ENCODE assay signal across 34 mouse cellular contexts in the genomic region with DNA sequence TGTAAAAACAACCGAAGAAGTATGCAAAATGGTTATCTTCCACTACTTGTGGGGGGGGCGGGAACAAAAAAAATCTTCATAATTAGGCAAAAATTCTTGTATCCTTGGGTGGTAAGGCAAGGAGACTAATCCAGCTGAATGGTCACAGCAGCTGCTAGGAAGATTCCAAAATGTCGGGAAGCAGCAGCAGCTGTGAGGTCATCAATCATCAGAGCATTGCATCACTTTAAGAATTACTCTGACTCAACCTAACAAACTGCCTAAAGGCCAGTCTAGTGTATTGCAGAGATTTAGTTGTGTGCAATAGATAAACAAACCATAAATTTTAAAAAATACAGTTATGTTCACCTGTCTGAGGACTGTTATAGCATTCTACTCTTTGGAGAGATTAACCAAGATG. TPM values are rescaled to one million over a fixed set of nuclear protein-coding genes. Genes with fewer than 3 reads are reported as not detected.
DNase-seq lines count a peak whose midpoint lies in the region; ATAC-seq and TF ChIP-seq lines count a peak whose summit lies in the region.
"Had no signal": no experiment of that assay in that cellular context is flagged by ENCODE, and none has a peak within 500 bp of the region (broad histone marks: within the 10 kb centered on the region; RNA-seq: fewer than 3 reads in every experiment).

No protein-coding gene starts in this region.

- in situ Hi-C loops in Patski (cut with MboI; ENCODE audit: low pct_unique_long_range_greater_than_20kb), result no loop called here

- CTCF ChIA-PET in Patski (lab: Charles Lee), result interaction anchor here (0.8 to 1.2 kb wide), 3 partner anchors 9 to 233 kb away, joined by 3 read pairs; no protein-coding TSS in a partner anchor

- no peaks in the 10 kb centered on the region for H3K27me3 ChIP-seq in embryonic facial prominence, embryonic 14.5 days (replicated peaks; ENCODE audit: control insufficient read depth, insufficient read depth, low read length)
- no peaks in the 10 kb centered on the region for H3K27me3 ChIP-seq in embryonic facial prominence, embryonic 10.5 days (replicated peaks; ENCODE audit: low read depth, poor library complexity, severe bottlenecking)
- H3K27me3 ChIP-seq in Patski, result no peaks in the 10 kb centered on the region
- H3K27me3 ChIP-seq: forebrain, embryonic 15.5 days; hindbrain, embryonic 12.5 days; intestine, embryonic 15.5 days; liver, embryonic 15.5 days; neural tube, embryonic 12.5 days had no signal

- peak; percentile 12 for DNase-seq in embryonic facial prominence, embryonic 14.5 days (ENCODE audit: low spot score)
- no peak for DNase-seq in embryonic facial prominence, embryonic 10.5 days (ENCODE audit: low spot score)
- peak; percentile 10 for DNase-seq in lung, postnatal 10 days
- no peak for DNase-seq in lung, adult 2 months
- peak; percentile 37 for DNase-seq in Patski (ENCODE audit: low read depth, low spot score)
- DNase-seq in gastrocnemius, postnatal 4 days (ENCODE audit: low spot score in 2 of 2), result no peak
- DNase-seq in frontal cortex, postnatal 14 days (ENCODE audit: low spot score in 2 of 2), result no peak
- DNase-seq: adrenal gland, postnatal 10 days; cerebellum, adult 18-20 months; gastrocnemius, postnatal 10 days; heart, postnatal 36 days; kidney, adult 2 months; layer of hippocampus, adult 9-11 months; lung, postnatal 14 days; right cerebral cortex, adult 18-20 months; thymus, adult 2 months; thymus, postnatal 36 days had no signal

- H3K27ac ChIP-seq in embryonic facial prominence, embryonic 14.5 days (replicated peaks; ENCODE audit: low read depth, low read length), result no peak overlapping the region
- no peak overlapping the region for H3K27ac ChIP-seq in embryonic facial prominence, embryonic 10.5 days (replicated peaks)
- H3K27ac ChIP-seq: forebrain, embryonic 10.5 days; forebrain, embryonic 15.5 days; hindbrain, embryonic 12.5 days; hindbrain, postnatal 0 days; intestine, embryonic 15.5 days; liver, embryonic 15.5 days; neural tube, embryonic 12.5 days had no signal

- H3K36me3 ChIP-seq in embryonic facial prominence, embryonic 14.5 days (ENCODE audit: control insufficient read depth, insufficient read depth, low read length), result no peaks in the 10 kb centered on the region
- H3K36me3 ChIP-seq in embryonic facial prominence, embryonic 10.5 days (replicated peaks), result no peaks in the 10 kb centered on the region
- H3K36me3 ChIP-seq: forebrain, embryonic 10.5 days; forebrain, embryonic 15.5 days; hindbrain, embryonic 12.5 days; intestine, embryonic 15.5 days; liver, embryonic 15.5 days; neural tube, embryonic 12.5 days had no signal

- POLR2A ChIA-PET in Patski (lab: Charles Lee), result no interaction called here

- no peak overlapping the region for H3K9ac ChIP-seq in embryonic facial prominence, embryonic 14.5 days (ENCODE audit: low read depth, low read length)
- H3K9ac ChIP-seq: forebrain, embryonic 15.5 days; hindbrain, embryonic 12.5 days; intestine, embryonic 15.5 days; liver, embryonic 15.5 days; neural tube, embryonic 12.5 days had no signal

- no peaks in the 10 kb centered on the region for H3K4me1 ChIP-seq in embryonic facial prominence, embryonic 14.5 days (ENCODE audit: control insufficient read depth, insufficient read depth, low read length)
- H3K4me1 ChIP-seq in embryonic facial prominence, embryonic 10.5 days, result no peaks in the 10 kb centered on the region
- H3K4me1 ChIP-seq in lung, adult 2 months (ENCODE audit: control insufficient read depth, insufficient read depth, low read length), result no peaks in the 10 kb centered on the region
- H3K4me1 ChIP-seq: forebrain, embryonic 15.5 days; hindbrain, embryonic 12.5 days; intestine, embryonic 15.5 days; liver, embryonic 15.5 days; neural tube, embryonic 12.5 days had no signal

- TF ChIP-seq CTCF in lung, adult 2 months (IDR thresholded peaks at IDR 0.05; ENCODE audit: insufficient read depth, low read length), result no peak
- TF ChIP-seq CTCF in Patski (IDR thresholded peaks at IDR 0.05), result no peak

- 77% methylated on average over 3 of the region's 3 CpGs for WGBS in embryonic facial prominence, embryonic 14.5 days
- 84% methylated on average over 3 of the region's 3 CpGs for WGBS in embryonic facial prominence, embryonic 10.5 days
- WGBS in lung, adult 2 months, result 66% methylated on average over 3 of the region's 3 CpGs

- no peaks in the 10 kb centered on the region for H3K9me3 ChIP-seq in embryonic facial prominence, embryonic 14.5 days (ENCODE audit: control insufficient read depth, low read length)
- no peaks in the 10 kb centered on the region for H3K9me3 ChIP-seq in embryonic facial prominence, embryonic 10.5 days
- H3K9me3 ChIP-seq: forebrain, embryonic 10.5 days; forebrain, embryonic 15.5 days; hindbrain, embryonic 12.5 days; intestine, embryonic 15.5 days; liver, embryonic 15.5 days; neural tube, embryonic 12.5 days had no signal

- no peak overlapping the region for H3K4me3 ChIP-seq in embryonic facial prominence, embryonic 14.5 days (ENCODE audit: low read depth, low read length)
- H3K4me3 ChIP-seq in embryonic facial prominence, embryonic 10.5 days, result no peak overlapping the region
- H3K4me3 ChIP-seq in lung, adult 2 months (replicated peaks; ENCODE audit: extremely low read depth, low read depth, low read length), result no peak overlapping the region
- H3K4me3 ChIP-seq: forebrain, embryonic 10.5 days; forebrain, embryonic 15.5 days; hindbrain, embryonic 12.5 days; intestine, embryonic 15.5 days; liver, embryonic 15.5 days; neural tube, embryonic 12.5 days had no signal

- no peak for TF ChIP-seq POLR2A in lung, adult 2 months (IDR thresholded peaks at IDR 0.05; ENCODE audit: borderline replicate concordance, extremely low read depth, low read depth, low read length)

- no peak overlapping the region for H3K4me2 ChIP-seq in embryonic facial prominence, embryonic 14.5 days (ENCODE audit: low read depth, low read length)
- H3K4me2 ChIP-seq: forebrain, embryonic 15.5 days; heart, embryonic 11.5 days; hindbrain, embryonic 12.5 days; intestine, embryonic 15.5 days; liver, embryonic 15.5 days; midbrain, embryonic 11.5 days; neural tube, embryonic 12.5 days had no signal

- ATAC-seq in embryonic facial prominence, embryonic 14.5 days (ENCODE audit: low read depth), result no peak
- ATAC-seq in Patski, result peak; percentile 83
- ATAC-seq: forebrain, embryonic 15.5 days; hindbrain, postnatal 0 days; intestine, embryonic 15.5 days; midbrain, embryonic 16.5 days had no signal

RNA-seq across cellular contexts. Expression of a gene that starts 29.1 kb away (rescaled TPM):
- polyA plus RNA-seq in embryonic facial prominence, embryonic 14.5 days (2014; fragmentation: Nextera tagmentation; extraction: Ambion mirVana), result 2.8 TPM in 2 replicates
- 7.3 and 7.6 TPM in 2 replicates for polyA plus RNA-seq in embryonic facial prominence, embryonic 10.5 days (2016; fragmentation: Nextera tagmentation; extraction: Ambion mirVana)
- 0.70 and 1.5 TPM in 2 replicates for polyA plus RNA-seq in lung, adult 2 months (2012; rRNA removed)
- 3.4 TPM for polyA plus RNA-seq in Patski (2021)
- not detected for total RNA-seq in gastrocnemius, postnatal 4 days (2021)
- total RNA-seq: common myeloid progenitor, adult 5-6 weeks; gastrocnemius, postnatal 10 days; granulocyte monocyte progenitor cell, adult 5-6 weeks; heart, postnatal 36 days; liver, adult 2 months; megakaryocyte progenitor cell, adult 5-6 weeks; MEL had no signal
- polyA plus RNA-seq: intestine, embryonic 15.5 days; kidney, adult 2 months; large intestine, adult 2 months; liver, adult 2 months; liver, embryonic 15.5 days; neural tube, embryonic 12.5 days; spleen, adult 2 months had no signal

Comparison
In these comparisons a context has a peak if more than half of its experiments do, and no peak if none do; other contexts are left out.
1. DNase-seq: peak in embryonic facial prominence, embryonic 14.5 days (single experiment), lung, postnatal 10 days (single experiment) and Patski (single experiment); none in embryonic facial prominence, embryonic 10.5 days (single experiment), lung, adult 2 months (single experiment), gastrocnemius, postnatal 4 days (0 of 2) and frontal cortex, postnatal 14 days (0 of 2).